Mouse (Mus musculus) adrenal gland, postnatal 25 days (tissue): ENCODE data around the gene Tomm7. TPM values are rescaled to one million over a fixed set of nuclear protein-coding genes. Genes with fewer than 3 reads are reported as not detected.
A peak's percentile ranks its signal among the peaks of the same experiment; 100 is the strongest.
"Not testable (repeated sequence)": the region's sequence is repeated elsewhere in the genome, so short reads cannot be mapped to it uniquely, and the experiment has no call there.

ENCODE experiments used
- DNase-seq: peaks from one replicate; pipeline ENCODE4 v3.0.0; 2021; ENCODE audit warnings: mixed read lengths
- long read RNA-seq: library from polyadenylated mRNA; stranded (forward); transcript quantifications from one replicate; pipeline ENCODE4 v2.0.0, GENCODE M21; 2021
- total RNA-seq: library from RNA; stranded (reverse); gene quantifications from 2 replicates; pipeline ENCODE4 v1.2.3, GENCODE M21; 2021

Tomm7 gene
- 99.7 and 118 TPM in 2 replicates for total RNA-seq
- long read RNA-seq, transcript Tomm7-201 (3 exons, 1,125 nt), result major isoform, 99 of 116 reads
- long read RNA-seq, partial matches to known transcripts, result 17 of 116 reads
- long read RNA-seq, other reads (novel, unspliced or antisense), result 0 of 116 reads

DNA sequence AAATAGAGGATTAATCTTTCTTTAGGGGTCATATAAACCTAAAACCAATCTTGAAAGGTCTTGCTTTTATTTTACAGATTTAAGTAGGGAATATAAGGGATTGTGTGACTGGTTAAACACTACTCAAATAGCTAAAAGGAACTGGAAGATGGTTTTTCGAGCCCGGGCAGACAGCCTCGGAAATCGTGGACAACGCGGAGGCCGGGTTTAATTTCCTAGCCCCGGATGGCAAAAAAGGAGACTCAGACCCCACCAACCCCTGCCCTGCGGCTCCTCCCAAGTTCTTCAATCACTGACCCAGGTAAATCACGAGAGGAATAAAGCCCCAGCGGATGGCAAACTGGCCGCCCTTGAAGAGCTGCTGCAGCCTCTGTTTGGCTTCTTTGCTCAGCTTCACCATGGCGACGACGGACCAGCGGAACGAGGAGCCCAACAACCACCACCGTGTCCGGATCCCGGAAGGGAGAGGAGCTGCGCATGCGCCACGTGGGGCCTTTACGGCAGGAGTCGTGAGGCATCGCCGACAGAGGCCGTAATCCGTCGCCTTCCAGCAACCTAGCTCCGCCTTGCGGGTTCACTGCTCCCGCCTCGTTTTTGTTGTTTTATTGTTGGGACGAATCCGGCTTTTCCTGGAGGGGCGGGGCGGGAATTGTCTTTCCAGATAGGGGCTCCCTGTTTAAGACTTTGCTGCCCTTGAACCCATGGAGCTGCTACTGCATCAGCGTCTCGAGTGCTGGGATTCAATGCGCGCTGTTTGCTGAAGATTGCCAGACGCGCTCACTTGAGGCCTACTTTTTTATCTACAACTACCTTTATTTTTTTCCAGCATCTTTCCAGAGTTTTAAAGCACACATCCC lies at the start of gene Tomm7:
TSS of gene Tomm7 (minus strand) at position 488 of the 857 bp plus-strand sequence.
- DNase-seq, result peak; percentile 97

DNA sequence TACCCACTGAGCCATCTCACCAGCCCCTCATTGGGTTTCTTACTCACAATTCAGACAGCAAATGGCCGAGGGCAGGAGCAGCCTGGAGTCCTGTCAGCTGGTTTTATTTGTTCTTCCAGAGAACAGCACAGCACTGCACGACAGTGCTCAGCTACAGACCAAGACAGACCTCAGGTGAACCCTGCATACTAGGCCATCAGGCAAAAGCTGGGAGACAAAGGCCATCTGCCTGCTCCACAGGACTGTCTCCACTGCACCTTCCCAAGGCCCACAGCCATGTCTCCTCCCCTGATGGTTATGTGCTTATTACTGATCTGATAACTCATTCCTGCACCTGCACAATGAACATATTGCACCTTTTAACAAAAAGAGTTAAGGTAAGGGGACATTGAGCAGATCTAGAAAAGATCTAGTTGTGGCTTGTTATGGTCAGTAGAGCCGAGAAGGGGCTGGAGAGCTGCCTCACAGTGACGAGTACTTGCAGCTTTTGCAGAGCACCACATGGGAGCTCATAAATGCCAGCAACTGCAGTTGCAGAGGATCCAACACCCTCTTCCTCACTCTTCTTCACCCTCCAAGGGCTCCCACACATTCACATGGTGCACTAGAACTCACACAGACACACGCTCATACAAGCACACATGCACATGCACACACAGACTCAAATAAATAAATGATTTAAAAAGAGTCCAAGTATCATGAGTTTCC lies 49.3 kb upstream of the Tomm7 start:
- no peak for DNase-seq

DNA sequence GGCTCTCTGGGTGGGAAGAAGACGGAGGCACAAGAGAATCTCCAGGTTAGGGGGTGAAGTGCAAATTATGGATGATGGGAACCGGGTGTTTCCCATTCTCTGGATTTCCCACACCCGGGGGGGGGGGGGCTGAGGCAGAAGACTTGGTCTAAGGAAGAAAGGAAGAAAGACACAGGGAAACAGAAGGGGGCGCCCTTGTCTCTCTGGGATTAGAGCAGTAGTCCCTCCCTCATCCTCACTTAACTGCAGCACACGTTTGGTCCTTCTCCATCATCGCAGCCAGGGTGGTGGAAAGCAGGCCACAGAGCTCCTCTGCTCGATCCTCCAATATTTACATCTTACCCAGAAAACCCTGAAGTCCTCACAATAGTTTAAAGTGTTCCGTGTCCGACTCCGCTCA lies 46.8 kb upstream of the Tomm7 start:
- DNase-seq, result peak; percentile 78

DNA sequence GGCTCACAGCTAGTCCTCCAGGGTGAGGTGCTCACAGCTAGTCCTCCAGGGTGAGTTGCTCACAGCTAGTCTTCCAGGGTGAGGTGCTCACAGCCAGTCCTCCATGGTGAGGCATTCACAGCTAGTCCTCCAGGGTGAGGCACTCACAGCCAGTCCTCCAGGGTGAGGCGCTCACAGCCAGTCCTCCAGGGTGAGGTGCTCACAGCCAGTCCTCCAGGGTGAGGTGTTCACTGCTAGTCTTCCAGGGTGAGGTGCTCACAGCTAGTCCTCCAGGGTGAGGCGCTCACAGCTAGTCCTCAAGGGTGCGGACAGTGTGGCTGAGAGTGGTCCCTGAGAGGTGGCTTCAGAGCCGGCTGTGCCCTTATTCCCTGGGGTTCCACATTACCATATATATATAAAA lies 45.5 kb upstream of the Tomm7 start:
- DNase-seq, result no peak

DNA sequence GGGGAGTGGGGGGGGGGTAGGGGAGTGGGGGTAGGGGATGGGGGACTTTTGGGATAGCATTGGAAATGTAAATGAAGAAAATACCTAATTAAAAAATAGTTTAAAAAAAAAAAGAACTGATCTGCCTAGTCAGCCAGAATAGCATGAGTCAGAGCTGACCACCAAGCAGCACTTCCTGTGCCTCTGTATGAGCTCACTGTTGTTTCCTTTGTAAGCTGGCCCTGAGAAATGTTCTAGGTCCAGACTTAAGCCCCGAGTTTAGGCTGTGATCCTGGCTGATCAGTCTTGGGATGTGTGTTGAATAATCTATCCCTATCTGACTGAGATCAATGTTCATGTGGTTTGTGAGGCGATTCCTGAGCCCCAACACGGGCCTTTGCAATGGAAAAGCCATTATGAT lies 43.1 kb upstream of the Tomm7 start:
- no peak for DNase-seq

DNA sequence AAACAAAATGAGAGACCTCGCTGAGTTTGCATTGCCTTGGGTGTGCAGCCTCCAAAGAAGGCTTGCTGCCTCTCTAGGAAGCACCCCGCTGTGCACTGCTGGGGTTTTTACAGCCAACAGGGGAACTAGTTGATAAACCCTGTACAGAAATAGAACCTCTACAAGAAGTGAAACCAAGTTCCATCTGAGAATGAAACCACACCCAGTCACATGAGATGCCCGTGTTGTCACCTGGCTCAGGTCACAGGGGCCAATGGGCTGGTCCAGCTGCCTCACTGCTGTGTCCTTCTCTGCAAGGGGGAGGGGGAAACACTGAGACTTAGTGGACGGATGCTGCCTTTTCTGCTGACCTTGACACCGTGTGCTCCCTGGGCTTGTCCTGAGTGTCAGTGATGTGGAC lies 30.5 kb upstream of the Tomm7 start:
- no peak for DNase-seq

DNA sequence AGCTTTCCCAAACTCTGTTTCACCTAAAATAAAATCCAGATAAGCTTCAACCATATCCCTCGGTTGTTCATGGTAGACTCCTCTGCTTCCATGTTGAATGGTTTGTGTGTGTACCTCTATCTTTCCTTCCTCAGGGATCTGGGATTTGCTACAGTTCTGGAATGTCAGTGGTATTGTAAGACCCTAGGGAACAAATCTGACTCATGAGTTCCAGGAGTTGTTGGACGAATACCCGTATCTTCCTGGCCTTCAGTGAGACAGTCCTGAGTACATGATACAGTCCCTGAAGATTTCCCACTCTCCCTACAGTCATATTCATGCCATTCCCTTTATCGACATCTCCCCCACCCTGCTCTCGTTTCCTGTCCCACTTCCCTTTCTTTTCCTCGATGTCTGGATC lies 28.6 kb upstream of the Tomm7 start:
- no peak for DNase-seq

DNA sequence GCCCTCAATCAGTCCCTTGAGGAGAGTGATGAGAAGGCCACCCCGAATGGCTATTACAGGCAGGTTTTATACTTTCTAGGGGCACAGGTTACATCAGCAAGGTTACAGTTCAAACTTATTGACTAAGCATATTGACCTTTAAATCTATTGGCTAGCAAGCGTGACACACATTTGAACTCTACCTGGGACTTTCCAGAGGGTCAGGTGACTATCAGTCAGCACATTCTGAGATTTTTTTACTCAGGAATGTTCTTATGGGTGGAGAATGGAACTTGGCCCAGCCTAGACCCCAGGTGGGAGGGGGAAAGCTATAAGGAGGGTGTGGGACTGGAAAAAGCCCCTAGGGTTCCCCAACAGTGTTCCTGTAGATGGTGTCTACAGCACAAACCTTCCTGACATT lies 27.4 kb upstream of the Tomm7 start:
- DNase-seq, result not testable (repeated sequence)

DNA sequence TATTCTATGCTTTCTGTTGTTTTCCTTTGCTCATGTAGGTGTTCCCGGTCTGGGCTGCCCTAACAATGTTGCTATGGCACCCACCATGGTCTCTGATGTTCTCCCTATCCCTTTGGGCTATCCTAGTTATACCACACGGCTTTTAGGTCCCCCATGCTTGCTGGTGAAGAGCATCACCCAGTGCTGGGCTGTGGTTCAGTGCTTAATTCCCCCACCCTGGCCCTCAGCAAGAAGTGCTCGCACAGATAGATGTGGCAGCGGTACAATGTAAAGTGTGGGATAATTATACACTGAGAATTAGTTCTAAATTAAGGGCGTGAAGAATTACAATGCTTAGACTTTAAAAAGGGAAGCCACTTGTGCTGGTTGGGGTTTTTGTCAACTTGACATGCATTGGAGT lies 22.0 kb upstream of the Tomm7 start:
- no peak for DNase-seq

DNA sequence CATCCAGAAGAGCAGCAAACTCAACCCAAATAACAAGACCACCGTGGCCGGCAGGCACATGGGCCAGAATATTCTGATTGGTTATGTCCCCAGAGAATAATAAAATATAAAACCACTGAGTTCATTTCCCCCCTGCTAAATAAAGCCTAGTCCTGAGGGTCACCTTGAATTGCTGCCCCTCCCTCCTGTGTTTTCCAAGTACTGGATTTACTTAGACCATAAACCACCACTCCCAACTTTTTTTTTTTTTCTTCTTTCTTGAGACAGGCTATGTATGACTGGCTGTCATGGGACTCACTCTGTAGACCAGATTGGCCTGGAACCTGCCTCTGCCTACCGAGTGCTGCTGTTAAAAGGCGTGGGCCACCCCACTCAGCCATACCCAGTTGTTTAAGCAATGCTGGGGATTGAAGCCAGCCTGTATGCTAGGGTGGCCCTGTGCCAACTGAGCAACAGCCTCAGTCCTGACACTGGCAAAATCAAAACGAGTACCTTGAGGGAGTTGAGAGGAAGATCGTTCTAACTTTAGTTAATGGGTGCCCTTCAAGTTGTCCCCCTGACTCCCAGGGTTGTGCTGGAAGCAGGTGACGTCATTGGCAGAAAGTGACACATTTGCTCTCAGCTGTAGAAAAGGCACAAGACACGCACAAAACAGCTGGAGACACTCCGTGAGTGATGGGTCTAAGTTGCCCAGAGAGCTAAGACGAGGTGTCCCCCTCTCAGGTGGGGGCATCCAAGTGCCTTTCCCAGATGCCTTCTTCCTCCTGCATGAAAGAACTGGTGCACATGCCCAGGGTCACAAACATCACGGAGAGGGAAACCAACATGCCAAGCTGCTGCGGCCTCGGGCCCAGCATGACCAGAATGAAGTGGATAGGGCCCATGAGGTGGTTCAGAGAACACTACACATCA lies 20.3 kb upstream of the Tomm7 start:
- DNase-seq, result no peak

DNA sequence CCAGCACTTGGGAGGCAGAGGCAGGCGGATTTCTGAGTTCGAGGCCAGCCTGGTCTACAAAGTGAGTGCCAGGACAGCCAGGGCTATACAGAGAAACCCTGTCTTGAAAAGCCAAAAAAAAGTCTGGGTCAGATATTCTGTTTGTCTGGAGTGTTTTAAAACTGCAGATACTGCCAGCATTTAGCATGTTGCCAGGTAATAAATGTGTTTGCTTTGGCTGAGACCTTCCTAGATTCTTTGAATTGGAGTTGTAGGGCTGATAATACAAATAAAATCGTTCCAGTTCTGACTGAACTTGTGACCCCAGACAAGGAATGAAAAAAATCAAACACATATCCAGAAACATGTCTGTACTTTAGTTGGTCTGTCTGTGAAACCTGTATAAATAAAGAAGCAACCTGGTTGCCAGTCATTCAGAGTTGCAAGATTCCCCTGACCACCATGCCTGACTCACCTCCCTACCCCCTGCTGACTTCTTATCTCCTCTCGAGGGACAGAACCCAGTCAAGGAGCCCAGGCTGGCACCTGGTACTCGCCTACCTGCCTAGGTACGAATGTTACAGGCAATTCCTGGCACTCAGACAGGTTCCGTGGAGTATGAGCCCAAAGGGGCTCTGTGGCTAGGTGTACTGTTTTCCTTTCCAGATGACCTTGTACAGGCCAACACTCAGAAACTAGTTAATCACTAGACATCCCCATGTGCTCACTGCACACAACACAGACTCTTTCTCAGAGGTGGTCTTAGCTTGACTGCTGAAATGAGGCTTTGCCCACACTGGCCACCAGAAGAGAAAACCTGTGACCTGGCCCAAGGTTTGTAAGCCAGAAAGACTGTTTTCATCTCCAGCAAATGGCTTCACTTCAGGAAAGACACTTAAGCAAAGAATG lies 19.4 kb upstream of the Tomm7 start:
- no peak for DNase-seq

DNA sequence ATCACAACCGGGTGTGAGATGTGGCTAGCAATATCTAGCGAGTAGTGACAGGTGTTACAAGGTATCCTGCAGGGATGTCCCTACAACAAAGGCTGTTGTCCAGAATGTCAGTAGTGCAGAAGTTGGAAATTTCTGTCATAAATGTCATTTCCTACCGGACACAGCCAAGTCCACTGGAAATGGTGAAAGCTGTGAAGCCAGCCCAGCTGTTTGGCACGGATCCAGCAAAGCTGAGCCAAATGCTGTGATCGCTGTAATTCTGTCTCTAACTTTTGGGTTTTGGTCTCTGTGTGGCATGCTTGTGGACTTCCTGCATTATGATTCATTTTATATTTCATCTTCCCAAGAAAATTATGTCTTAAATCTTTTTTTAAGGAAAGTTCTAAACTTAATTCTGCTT lies 18.3 kb upstream of the Tomm7 start:
- peak; percentile 65 for DNase-seq

DNA sequence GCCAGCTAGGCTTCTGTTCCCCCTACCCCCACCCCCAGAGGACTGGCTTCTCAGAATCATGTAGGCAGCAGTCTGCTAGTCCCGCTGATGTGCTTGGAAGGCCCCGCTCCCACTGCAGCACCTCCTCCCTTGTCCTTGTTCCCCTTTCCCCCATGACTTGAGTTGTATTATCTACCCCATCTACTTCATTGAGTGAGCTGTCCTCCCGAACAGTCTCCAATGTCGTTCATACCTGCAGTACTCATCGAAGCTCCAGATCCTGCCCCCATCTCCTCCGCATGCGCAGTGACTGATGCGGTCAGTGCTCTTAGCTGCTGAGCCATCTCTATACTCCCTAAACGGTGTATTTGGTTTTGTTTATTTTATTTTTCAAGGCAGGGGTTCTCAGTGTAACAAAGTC lies 17.8 kb upstream of the Tomm7 start:
- no peak for DNase-seq

DNA sequence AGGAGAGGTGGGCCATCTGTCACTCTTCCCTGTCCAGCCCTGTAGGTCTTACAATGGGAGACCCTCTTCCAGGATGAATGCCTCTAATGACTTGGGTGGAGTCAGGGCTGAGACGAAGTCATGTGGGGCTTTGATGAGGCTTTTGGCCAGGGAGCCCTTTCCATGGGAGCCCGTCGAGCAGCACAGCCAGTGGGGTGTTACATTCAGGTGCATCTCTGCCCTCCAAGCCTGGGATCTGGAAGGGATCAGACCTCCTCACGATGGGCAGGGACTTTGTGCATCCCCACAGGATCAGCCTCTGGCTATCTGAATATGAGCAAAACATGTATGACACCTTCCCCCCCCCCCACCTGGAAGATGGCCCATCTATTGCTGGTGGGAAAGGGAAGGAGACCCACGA lies 15.9 kb upstream of the Tomm7 start:
- no peak for DNase-seq

DNA sequence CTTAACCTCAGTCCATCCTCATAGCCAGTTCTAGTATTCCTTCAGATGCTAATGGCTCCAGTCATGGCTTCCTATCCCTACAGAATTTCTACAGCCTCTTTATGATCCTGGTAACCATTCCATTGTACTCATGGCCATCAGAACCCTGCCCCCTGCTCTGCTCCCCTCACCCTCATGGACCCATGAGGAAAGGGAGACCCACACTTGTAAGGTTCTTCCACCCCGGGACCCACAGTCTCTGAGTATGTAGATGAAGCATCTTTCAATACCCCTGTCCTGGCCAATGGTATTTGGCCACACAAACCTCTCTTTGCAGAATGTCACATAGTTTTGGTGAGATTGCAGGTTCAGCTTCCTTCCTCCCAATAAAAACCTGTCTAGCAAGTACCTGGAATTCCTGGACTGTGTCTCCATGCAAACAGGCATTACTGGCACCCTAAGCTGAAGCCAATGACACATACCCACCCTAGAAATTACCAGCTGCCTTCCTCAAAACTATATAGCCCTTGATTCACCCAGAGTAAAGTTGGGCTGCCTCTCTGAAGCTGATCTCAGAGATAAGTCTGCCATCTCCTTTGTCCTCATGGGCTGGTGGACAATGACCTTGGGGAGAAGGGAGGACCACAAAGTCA lies 15.2 kb upstream of the Tomm7 start:
- no peak for DNase-seq

DNA sequence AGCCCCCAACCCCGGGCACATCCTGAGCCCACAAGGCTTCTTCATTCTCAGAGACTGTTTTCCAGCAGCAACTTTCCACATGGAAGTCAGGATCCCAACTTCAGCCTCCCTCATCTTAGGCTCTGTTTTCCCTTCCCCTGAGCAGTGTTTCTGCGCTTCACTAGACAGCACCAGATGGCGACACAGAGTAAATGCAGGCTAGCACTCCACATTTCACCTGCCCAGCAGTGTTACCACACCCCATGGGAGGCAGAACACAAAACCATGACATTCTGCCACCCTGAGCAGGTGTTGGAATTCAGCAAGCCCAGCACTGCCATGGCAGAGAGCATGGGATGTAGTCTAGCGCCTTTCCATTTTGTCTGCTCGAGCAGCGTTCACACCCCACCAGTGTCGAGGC lies 14.7 kb upstream of the Tomm7 start:
- no peak for DNase-seq

DNA sequence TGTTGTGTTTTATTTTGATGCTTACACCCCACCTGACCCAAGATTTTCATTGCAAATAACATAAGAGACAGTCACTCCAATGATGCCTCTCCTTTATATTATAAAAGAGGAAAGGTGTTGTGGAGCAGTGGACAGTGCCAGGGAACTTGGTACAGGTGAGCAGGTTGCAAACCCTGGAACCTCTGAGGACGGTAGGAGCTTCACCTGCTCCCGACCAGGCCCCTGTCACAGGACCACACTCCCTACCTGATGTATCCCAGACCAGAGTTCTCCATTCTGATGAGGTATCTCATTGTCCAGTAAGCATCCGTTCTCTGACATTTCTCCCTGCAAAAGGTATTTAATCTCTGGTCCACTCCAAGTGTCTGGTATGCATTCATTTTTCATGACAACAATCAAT lies 14.0 kb upstream of the Tomm7 start:
- no peak for DNase-seq

DNA sequence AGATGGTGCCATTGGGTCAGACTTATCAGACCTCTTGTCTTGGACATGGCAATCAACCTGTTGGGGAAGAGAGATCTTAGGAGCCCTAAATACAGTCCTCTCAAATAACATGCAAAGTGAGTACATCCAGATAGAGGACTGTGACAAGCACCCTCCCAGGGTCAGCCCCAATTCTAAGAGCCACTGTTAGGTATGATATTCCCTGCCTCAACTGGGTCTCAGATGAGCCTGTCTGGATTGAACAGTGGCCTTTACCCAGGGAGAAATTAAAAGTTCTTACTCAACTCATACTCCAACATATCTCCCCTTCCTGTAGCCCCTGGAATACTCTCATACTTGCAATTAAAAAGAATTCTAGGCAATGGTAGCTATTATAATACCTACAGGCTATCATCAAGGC lies 13.2 kb upstream of the Tomm7 start:
- no peak for DNase-seq

DNA sequence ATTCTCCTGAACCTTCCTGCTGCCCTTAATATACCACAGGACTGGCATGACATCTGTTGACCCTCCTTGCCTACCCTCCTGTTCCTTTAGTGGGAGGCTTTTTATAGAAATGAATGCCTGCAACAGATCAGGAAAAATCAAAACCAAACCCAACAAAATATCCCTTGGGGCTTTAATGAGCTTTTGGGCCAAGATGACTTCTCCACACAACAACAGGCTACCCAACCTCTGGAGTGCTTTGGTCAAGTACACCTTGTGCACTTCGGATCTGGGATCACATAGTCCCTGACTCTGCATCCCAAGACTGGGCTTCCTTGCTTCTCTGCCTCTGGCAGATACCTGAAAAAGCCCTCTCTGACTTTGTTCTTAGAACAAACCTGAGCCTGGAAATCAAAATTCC lies 12.2 kb upstream of the Tomm7 start:
- no peak for DNase-seq

DNA sequence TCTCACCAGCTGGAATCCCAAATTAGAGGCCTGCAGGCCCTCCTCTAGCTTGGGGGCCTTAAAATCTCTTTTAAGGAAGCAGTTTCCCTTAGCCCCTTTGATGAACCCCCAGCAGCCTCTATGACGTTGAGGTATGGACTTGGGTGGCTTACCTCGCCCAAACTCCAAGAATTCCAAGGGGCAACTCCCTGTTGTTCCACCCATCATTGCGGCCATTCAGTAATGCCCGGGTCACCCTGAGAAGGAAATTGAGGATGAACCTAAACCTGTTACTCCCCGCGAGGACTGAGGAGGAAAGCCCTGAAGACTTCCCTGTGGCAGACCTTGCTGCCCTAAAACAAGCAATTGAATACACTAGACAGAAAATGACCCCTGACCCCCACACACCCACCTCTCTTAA lies 11.5 kb upstream of the Tomm7 start:
- no peak for DNase-seq

DNA sequence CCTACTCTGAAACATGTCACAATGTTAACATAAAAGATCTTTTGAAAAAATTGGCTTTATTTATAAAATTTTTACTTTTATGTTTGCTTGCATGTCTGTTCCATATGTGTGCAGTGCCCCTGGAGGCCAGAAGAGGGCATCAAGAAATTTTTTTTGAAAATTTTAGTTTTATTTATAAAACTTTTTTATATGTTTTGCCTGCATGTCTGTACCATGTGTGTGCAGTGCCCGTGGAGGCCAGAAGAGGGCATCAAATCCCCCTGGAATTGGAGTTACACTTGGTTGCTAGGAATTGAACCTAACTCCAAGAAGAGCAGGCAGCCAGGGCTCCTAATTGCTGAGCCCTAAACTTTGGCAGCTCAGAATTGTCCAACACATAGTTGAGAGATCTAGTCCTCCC lies 9.0 kb upstream of the Tomm7 start:
- DNase-seq, result not testable (repeated sequence)
